Mouse (Mus musculus) liver, embryonic 14.5 days (tissue): ENCODE results near the gene Ctf2. TPM values are rescaled to one million over a fixed set of nuclear protein-coding genes. Genes with fewer than 3 reads are reported as not detected.

Experiments
- ATAC-seq: fragments of 200-750 bp; cut with Nextera tagmentation; 2 replicates; pipeline ENCODE4 v1.8.0; 2017; ENCODE audit warnings: moderate number of reproducible peaks, mild to moderate bottlenecking, moderate library complexity; ENCODE audit not compliant: insufficient read depth
- DNase-seq, 3 experiments: peaks; one replicate each; pipeline ENCODE4 v3.0.0-alpha.2; 2012 to 2013; ENCODE audit warnings: low read depth in 3 of 3, low spot score in 3 of 3
- H3K27ac ChIP-seq: fragments of 300-500 bp; sonication (generic); 2 replicates; pipeline ENCODE4 v1.5.1; 2014; ENCODE audit warnings: moderate library complexity, mild to moderate bottlenecking, control low read depth, inconsistent platforms
- H3K27me3 ChIP-seq: fragments of 300-500 bp; sonication (generic); 2 replicates; pipeline ENCODE4 v1.6.1; 2014; ENCODE audit warnings: mild to moderate bottlenecking, low read length, moderate library complexity; ENCODE audit not compliant: control insufficient read depth, insufficient read depth
- H3K36me3 ChIP-seq: fragments of 300-500 bp; sonication (generic); replicated peaks from 2 replicates; pipeline ENCODE4 v1.6.1; 2014; ENCODE audit warnings: low read depth; ENCODE audit not compliant: control insufficient read depth, insufficient read depth
- H3K4me1 ChIP-seq, 2 experiments: fragments of 200-500 bp in 1 of 2; fragments of 300-500 bp in 1 of 2; sonication (generic) in 1 of 2; replicated peaks; 2 replicates each; pipeline ENCODE4 v1.6.1; 2012 to 2014; ENCODE audit warnings: antibody characterized with exemption in 1 of 2, inconsistent platforms in 1 of 2, low read length in 1 of 2; ENCODE audit not compliant: control insufficient read depth in 2 of 2, insufficient read depth in 2 of 2
- H3K4me2 ChIP-seq: fragments of 300-500 bp; sonication (generic); 2 replicates; pipeline ENCODE4 v1.6.1; 2014; ENCODE audit warnings: low read depth, mild to moderate bottlenecking, control low read depth, moderate library complexity
- H3K4me3 ChIP-seq, 2 experiments: fragments of 200-500 bp in 1 of 2; fragments of 300-500 bp in 1 of 2; sonication (generic) in 1 of 2; 2 replicates each; pipeline ENCODE4 v1.5.1; 2012 to 2014; ENCODE audit warnings: low read depth in 2 of 2, low read length in 2 of 2, mild to moderate bottlenecking in 2 of 2, control low read depth in 1 of 2, inconsistent platforms in 1 of 2, moderate library complexity in 1 of 2; ENCODE audit not compliant: insufficient read depth in 1 of 2
- H3K9ac ChIP-seq: fragments of 300-500 bp; sonication (generic); replicated peaks from 2 replicates; pipeline ENCODE4 v1.6.1; 2014; ENCODE audit warnings: mild to moderate bottlenecking, control low read depth, moderate library complexity
- H3K9me3 ChIP-seq: fragments of 300-500 bp; sonication (generic); 2 replicates; pipeline ENCODE4 v1.6.1; 2016; ENCODE audit warnings: low read length, mixed read lengths; ENCODE audit not compliant: control insufficient read depth
- CTCF ChIP-seq: IDR thresholded peaks from 2 replicates; pipeline ENCODE4 v1.5.1; 2016; ENCODE audit warnings: antibody characterized with exemption, low read depth, control low read depth
- EP300 ChIP-seq: IDR thresholded peaks from 2 replicates; pipeline ENCODE4 v1.6.1; 2016; ENCODE audit warnings: antibody characterized with exemption, low read depth
- WGBS: fragments of 180-500 bp; shearing (Covaris S2); extraction: QIAGEN DNeasy Blood & Tissue Kit; methylation state at CpG from one replicate; pipeline ENCODE4 v1.1.7; 2014; ENCODE audit not compliant: insufficient replicate concordance; 5-methylcytosine and 5-hydroxymethylcytosine counted together
- polyA plus RNA-seq, 2 experiments: library from polyadenylated mRNA; depleted of rRNA in 1 of 2; stranded (reverse) in 1 of 2; unstranded in 1 of 2; fragments of >200 nt; fragmentation: Nextera tagmentation in 1 of 2; extraction: Ambion mirVana in 1 of 2; gene quantifications; 2 replicates each; pipeline versions ENCODE4 v1.2.1 to v1.2.3; 2012 to 2014

Ctf2 gene
- polyA plus RNA-seq, 2 experiments = 0.05 TPM; not detected in 1

DNA sequence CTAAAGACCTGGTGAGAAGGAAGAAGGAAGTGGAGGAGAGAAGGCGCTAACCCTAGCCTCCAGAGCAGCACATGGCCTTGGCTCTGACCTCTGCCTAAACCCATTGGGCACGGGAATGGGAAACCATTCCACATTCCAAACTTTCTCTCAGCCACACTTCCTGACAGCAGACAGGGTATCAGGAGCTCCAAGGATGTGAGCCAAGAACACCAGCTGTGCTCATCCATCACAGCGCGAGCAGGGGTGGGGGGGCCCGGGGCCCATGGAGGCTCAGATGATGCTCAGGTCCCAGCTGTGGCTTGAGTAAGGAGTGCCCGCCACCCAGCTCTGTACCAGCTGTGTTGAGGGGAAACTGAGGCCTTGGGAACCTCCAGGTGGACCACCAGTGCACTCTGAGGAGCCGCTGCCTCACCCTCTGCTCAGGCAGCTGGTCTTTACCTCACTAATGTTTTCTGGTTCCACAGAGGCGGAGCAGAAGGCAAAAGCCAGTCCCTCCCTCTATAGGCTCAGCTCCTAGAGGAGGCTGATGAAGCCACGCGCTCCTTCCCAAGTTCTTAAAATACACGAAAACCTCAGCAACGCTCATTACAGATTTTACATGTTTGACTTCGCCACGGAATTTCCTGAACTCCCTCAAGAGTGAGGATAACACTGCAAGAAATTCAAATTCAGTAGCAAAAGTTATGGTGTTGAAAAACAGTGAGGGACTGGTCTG, 46.5 kb downstream of the Ctf2 start:
- no peak overlapping the region for H3K27ac ChIP-seq
- no peak overlapping the region for H3K4me3 ChIP-seq
- H3K4me1 ChIP-seq = peaks cover 3 to 14% of the 10 kb centered on the region in 2 experiments; a peak in 3 of 4 replicates
- WGBS = 74% methylated on average over 14 of the region's 14 CpGs
- no peaks in the 10 kb centered on the region for H3K27me3 ChIP-seq
- no peak for DNase-seq
- no peak overlapping the region for H3K4me2 ChIP-seq
- no peak overlapping the region for H3K9ac ChIP-seq
- no peaks in the 10 kb centered on the region for H3K36me3 ChIP-seq
- TF ChIP-seq CTCF (no peak), EP300 (no peak)
- no peak for ATAC-seq
- H3K9me3 ChIP-seq = no peaks in the 10 kb centered on the region

DNA sequence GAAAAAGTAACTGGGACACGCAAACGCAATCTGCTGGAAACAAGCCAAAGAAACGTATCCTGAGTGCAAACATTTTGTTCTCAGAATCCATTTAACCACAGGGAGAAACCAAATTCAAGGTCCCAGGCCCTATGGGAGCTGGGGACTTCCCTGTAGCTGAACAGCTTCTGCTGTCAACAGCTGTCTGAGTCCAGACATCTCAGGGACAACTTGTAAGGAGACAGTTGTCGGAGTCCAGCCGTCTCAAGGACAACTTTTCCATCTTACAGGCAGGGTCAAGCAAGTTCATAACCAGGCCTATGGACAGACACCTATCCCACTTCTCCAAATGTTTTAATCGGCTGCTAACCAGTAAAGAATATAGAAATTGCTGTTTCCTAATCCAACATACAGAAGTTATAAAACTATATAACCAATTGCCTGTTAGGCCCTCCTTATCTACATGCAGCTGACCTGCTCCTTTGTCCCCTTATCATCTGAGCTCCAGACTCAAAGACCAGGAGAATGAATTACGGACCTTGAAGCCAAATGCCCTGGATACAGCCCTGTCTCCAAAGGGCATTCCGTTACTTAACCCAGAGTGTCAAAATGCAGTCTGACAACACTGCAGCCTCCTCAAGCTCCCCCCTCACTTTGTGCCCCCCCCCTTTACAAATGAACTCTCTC, 49.9 kb downstream of the Ctf2 start:
- Histone ChIP-seq H3K9ac (no peak overlapping the region), H3K36me3 (no peaks in the 10 kb centered on the region), H3K4me3 (no peak overlapping the region), H3K4me2 (no peak overlapping the region), H3K9me3 (no peaks in the 10 kb centered on the region), H3K4me1 (peaks cover 3 to 12% of the 10 kb centered on the region in 2 experiments; a peak in 3 of 4 replicates), H3K27me3 (no peaks in the 10 kb centered on the region), H3K27ac (no peak overlapping the region)
- TF ChIP-seq EP300 = 0 out of 2 replicates have a peak, but pooled peaks have one; percentile 15
- TF ChIP-seq CTCF = no peak
- DNase-seq (peak in 1 of 3 experiments; percentile 30), ATAC-seq (no peak)
- WGBS = 49% methylated on average over 8 of the region's 8 CpGs

DNA sequence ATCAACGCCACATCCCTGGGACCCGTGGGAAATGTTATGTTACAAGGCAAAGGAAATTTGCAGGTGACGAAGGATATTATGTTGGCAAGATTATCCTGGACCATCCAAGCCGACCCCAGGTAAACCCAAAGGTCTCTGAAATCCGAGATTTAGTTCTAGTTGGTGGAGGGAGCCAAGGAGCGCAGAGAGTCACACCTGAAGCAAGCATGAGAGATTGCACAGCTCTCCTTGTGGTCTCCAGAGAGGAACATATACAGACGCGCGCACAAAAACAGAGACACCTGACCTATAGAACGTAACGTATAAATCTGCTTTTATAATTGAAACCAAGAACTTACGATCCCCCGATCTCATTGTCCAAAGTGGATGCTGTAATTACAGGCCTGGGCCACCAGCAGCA, 51.4 kb downstream of the Ctf2 start:
- no peak overlapping the region for H3K27ac ChIP-seq
- H3K4me3 ChIP-seq = no peak overlapping the region
- no peaks in the 10 kb centered on the region for H3K36me3 ChIP-seq
- DNase-seq (no peak), ATAC-seq (no peak)
- no peaks in the 10 kb centered on the region for H3K9me3 ChIP-seq
- H3K9ac ChIP-seq = no peak overlapping the region
- WGBS = 82% methylated on average over 13 of the region's 13 CpGs
- no peak for TF ChIP-seq CTCF
- no peak for TF ChIP-seq EP300
- H3K4me1 ChIP-seq = peaks cover 3 to 7% of the 10 kb centered on the region in 2 experiments; a peak in 3 of 4 replicates
- H3K27me3 ChIP-seq = no peaks in the 10 kb centered on the region
- H3K4me2 ChIP-seq = no peak overlapping the region

- DNase-seq (no peak), ATAC-seq (no peak)
- H3K4me3 ChIP-seq = no peak overlapping the region
- no peaks in the 10 kb centered on the region for H3K27me3 ChIP-seq
- no peaks in the 10 kb centered on the region for H3K9me3 ChIP-seq
- no peak overlapping the region for H3K4me2 ChIP-seq
- whole genome bisulfite sequencing = 59% methylated on average over 2 of the region's 2 CpGs
- peaks cover 3 to 7% of the 10 kb centered on the region in 2 experiments; a peak in 3 of 4 replicates for H3K4me1 ChIP-seq
- no peaks in the 10 kb centered on the region for H3K36me3 ChIP-seq
- H3K27ac ChIP-seq = no peak overlapping the region
- TF ChIP-seq EP300 (no peak), CTCF (no peak)
- H3K9ac ChIP-seq = no peak overlapping the region
Measured at GRCm38 (mm10) chr7:127678811-127679210, 53.2 kb downstream of the Ctf2 start.

DNA sequence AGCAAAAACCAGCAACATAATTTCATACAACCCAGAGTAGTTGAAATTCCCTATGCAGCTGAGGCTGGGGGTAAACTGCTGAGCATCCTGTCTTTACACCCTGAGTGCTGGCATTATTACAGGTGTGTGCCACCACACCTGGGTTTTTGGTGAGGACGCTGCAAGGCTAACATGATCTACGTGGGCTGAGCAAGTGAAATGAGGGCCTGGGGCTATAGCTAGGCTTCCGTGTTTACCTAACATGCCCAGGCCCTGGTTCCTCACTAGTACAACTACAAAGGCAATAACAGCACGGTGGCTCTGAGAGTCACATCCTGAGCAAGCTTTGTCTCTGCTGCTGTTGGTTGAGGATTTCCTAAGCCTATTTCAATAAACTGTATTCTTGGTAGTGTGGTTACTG, 54.4 kb downstream of the Ctf2 start:
- Histone ChIP-seq H3K9ac (no peak overlapping the region), H3K9me3 (no peaks in the 10 kb centered on the region), H3K4me2 (no peak overlapping the region), H3K4me1 (peaks cover 3 to 7% of the 10 kb centered on the region in 2 experiments; a peak in 3 of 4 replicates), H3K27me3 (no peaks in the 10 kb centered on the region), H3K4me3 (no peak overlapping the region), H3K27ac (no peak overlapping the region), H3K36me3 (no peaks in the 10 kb centered on the region)
- ATAC-seq (no peak), DNase-seq (no peak)
- TF ChIP-seq EP300 (no peak), CTCF (no peak)
- 65% methylated on average over 4 of the region's 4 CpGs for WGBS
